Mouse (Mus musculus) adipose tissue, adult 10 weeks (tissue): ENCODE measurements around the gene Elovl7. TPM values are rescaled to one million over a fixed set of nuclear protein-coding genes. Genes with fewer than 3 reads are reported as not detected.

Experiments used
- polyA plus RNA-seq: library from polyadenylated mRNA; stranded (reverse); fragments of 350-450 nt; fragmentation: Illumina TruSeq; extraction: RNeasy Lipid Tissue Mini Kit (QIAGEN cat#74804); gene quantifications from one replicate; pipeline ENCODE4 v1.2.3, GENCODE M21; 2014; ENCODE audit warnings: low read depth, low replicate concordance

Elovl7 gene
- 2.5 TPM for polyA plus RNA-seq

GRCm38 (mm10) chr13:108214081-108214484 is at the start of gene Elovl7:
TSS of gene Elovl7 (plus strand) at chr13:108214404.

GRCm38 (mm10) chr13:108315702-108316486 is 101.7 kb downstream of the Elovl7 start, which contains the start of gene Depdc1b:
TSS of gene Depdc1b (plus strand) at chr13:108316332.

Other genes with a start within 250 kb of the Elovl7 start
- gene Smim15, start 170.0 kb upstream of the Elovl7 start, polyA plus RNA-seq = 32.5 TPM
- 32.5 TPM for gene Ndufaf2, start 55.8 kb upstream of the Elovl7 start, polyA plus RNA-seq
- gene Ercc8, start 55.7 kb upstream of the Elovl7 start, polyA plus RNA-seq = 4.5 TPM
- gene Depdc1b, start 101.9 kb downstream of the Elovl7 start, polyA plus RNA-seq = 0.24 TPM
- 4.1 TPM for gene Pde4d, start 235.5 kb downstream of the Elovl7 start, polyA plus RNA-seq